21 mouse cellular contexts compared by ENCODE assay signal in genomic region chr5:80484676-80485075, GRCm38 (mm10).
DNase-seq lines count a peak whose midpoint lies in the region; ATAC-seq and TF ChIP-seq lines count a peak whose summit lies in the region.
"Had no signal": no experiment of that assay in that cellular context is flagged by ENCODE, and none has a peak within 500 bp of the region (broad histone marks: within the 10 kb centered on the region; RNA-seq: fewer than 3 reads in every experiment).

No protein-coding gene starts in this region.

- no peaks in the 10 kb centered on the region for H3K36me3 ChIP-seq in embryonic facial prominence, embryonic 14.5 days (ENCODE audit: control insufficient read depth, insufficient read depth, low read length)
- H3K36me3 ChIP-seq in embryonic facial prominence, embryonic 10.5 days (replicated peaks): no peaks in the 10 kb centered on the region
- no peaks in the 10 kb centered on the region for H3K36me3 ChIP-seq in hindbrain, embryonic 14.5 days (replicated peaks; ENCODE audit: control insufficient read depth, insufficient read depth)
- no peaks in the 10 kb centered on the region for H3K36me3 ChIP-seq in hindbrain, embryonic 13.5 days
- H3K36me3 ChIP-seq in midbrain, postnatal 0 days (ENCODE audit: insufficient read depth, low read length): no peaks in the 10 kb centered on the region
- no peaks in the 10 kb centered on the region for H3K36me3 ChIP-seq in midbrain, embryonic 10.5 days
- H3K36me3 ChIP-seq: embryonic facial prominence, embryonic 13.5 days; heart, embryonic 15.5 days had no signal

- WGBS in embryonic facial prominence, embryonic 14.5 days: 66% methylated on average over 3 of the region's 3 CpGs
- whole genome bisulfite sequencing in embryonic facial prominence, embryonic 10.5 days: 74% methylated on average over 3 of the region's 3 CpGs
- WGBS in hindbrain, embryonic 14.5 days: 15% methylated on average over 3 of the region's 3 CpGs
- WGBS in hindbrain, embryonic 13.5 days: 18% methylated on average over 3 of the region's 3 CpGs
- WGBS in midbrain, postnatal 0 days: 29% methylated on average over 3 of the region's 3 CpGs
- 57% methylated on average over 3 of the region's 3 CpGs for WGBS in midbrain, embryonic 10.5 days

- H3K4me2 ChIP-seq in embryonic facial prominence, embryonic 14.5 days (ENCODE audit: low read depth, low read length): no peak overlapping the region
- H3K4me2 ChIP-seq in hindbrain, embryonic 14.5 days (replicated peaks): no peak overlapping the region
- no peak overlapping the region for H3K4me2 ChIP-seq in hindbrain, embryonic 13.5 days
- H3K4me2 ChIP-seq in midbrain, postnatal 0 days (ENCODE audit: low read depth, low read length, poor library complexity, severe bottlenecking): no peak overlapping the region
- H3K4me2 ChIP-seq: embryonic facial prominence, embryonic 13.5 days; heart, embryonic 11.5 days; heart, embryonic 15.5 days had no signal

- H3K9me3 ChIP-seq in embryonic facial prominence, embryonic 14.5 days (ENCODE audit: control insufficient read depth, low read length): no peaks in the 10 kb centered on the region
- no peaks in the 10 kb centered on the region for H3K9me3 ChIP-seq in embryonic facial prominence, embryonic 10.5 days
- H3K9me3 ChIP-seq in hindbrain, embryonic 14.5 days (ENCODE audit: control insufficient read depth, low read length): no peaks in the 10 kb centered on the region
- no peaks in the 10 kb centered on the region for H3K9me3 ChIP-seq in hindbrain, embryonic 13.5 days
- no peaks in the 10 kb centered on the region for H3K9me3 ChIP-seq in midbrain, postnatal 0 days (ENCODE audit: low read length)
- no peaks in the 10 kb centered on the region for H3K9me3 ChIP-seq in midbrain, embryonic 10.5 days (replicated peaks)
- H3K9me3 ChIP-seq: embryonic facial prominence, embryonic 13.5 days; heart, embryonic 15.5 days had no signal

- no peaks in the 10 kb centered on the region for H3K4me1 ChIP-seq in embryonic facial prominence, embryonic 14.5 days (ENCODE audit: control insufficient read depth, insufficient read depth, low read length)
- H3K4me1 ChIP-seq in embryonic facial prominence, embryonic 10.5 days: no peaks in the 10 kb centered on the region
- no peaks in the 10 kb centered on the region for H3K4me1 ChIP-seq in hindbrain, embryonic 14.5 days (replicated peaks; ENCODE audit: control insufficient read depth, insufficient read depth, low read length)
- no peaks in the 10 kb centered on the region for H3K4me1 ChIP-seq in hindbrain, embryonic 13.5 days (replicated peaks)
- no peaks in the 10 kb centered on the region for H3K4me1 ChIP-seq in midbrain, postnatal 0 days (ENCODE audit: insufficient read depth, low read length)
- no peaks in the 10 kb centered on the region for H3K4me1 ChIP-seq in midbrain, embryonic 10.5 days
- H3K4me1 ChIP-seq: embryonic facial prominence, embryonic 13.5 days; heart, embryonic 15.5 days had no signal

- no peak overlapping the region for H3K9ac ChIP-seq in embryonic facial prominence, embryonic 14.5 days (ENCODE audit: low read depth, low read length)
- no peak overlapping the region for H3K9ac ChIP-seq in hindbrain, embryonic 14.5 days
- no peak overlapping the region for H3K9ac ChIP-seq in hindbrain, embryonic 13.5 days
- no peak overlapping the region for H3K9ac ChIP-seq in midbrain, postnatal 0 days (replicated peaks; ENCODE audit: low read length, poor library complexity, severe bottlenecking)
- H3K9ac ChIP-seq: embryonic facial prominence, embryonic 13.5 days; forebrain, postnatal 0 days; heart, embryonic 15.5 days had no signal

- no peak overlapping the region for H3K4me3 ChIP-seq in embryonic facial prominence, embryonic 14.5 days (ENCODE audit: low read depth, low read length)
- H3K4me3 ChIP-seq in embryonic facial prominence, embryonic 10.5 days: no peak overlapping the region
- no peak overlapping the region for H3K4me3 ChIP-seq in hindbrain, embryonic 14.5 days (replicated peaks; ENCODE audit: low read length)
- no peak overlapping the region for H3K4me3 ChIP-seq in hindbrain, embryonic 13.5 days
- H3K4me3 ChIP-seq in midbrain, postnatal 0 days (ENCODE audit: low read depth, low read length): no peak overlapping the region
- no peak overlapping the region for H3K4me3 ChIP-seq in midbrain, embryonic 10.5 days
- H3K4me3 ChIP-seq: embryonic facial prominence, embryonic 13.5 days; heart, adult 2 months; heart, embryonic 15.5 days had no signal

- TF ChIP-seq CTCF in midbrain, postnatal 0 days (IDR thresholded peaks at IDR 0.05): no peak

- no peak for ATAC-seq in embryonic facial prominence, embryonic 14.5 days (ENCODE audit: low read depth)
- ATAC-seq in hindbrain, embryonic 14.5 days (ENCODE audit: low FRiP score): no peak
- no peak for ATAC-seq in hindbrain, embryonic 13.5 days (ENCODE audit: low FRiP score)
- no peak for ATAC-seq in midbrain, postnatal 0 days (ENCODE audit: low FRiP score)
- ATAC-seq: activated CD4-positive, CD25-positive, alpha-beta regulatory T cell, adult 4 months; forebrain, postnatal 0 days; intestine, embryonic 16.5 days; Patski had no signal

- H3K27me3 ChIP-seq in embryonic facial prominence, embryonic 14.5 days (replicated peaks; ENCODE audit: control insufficient read depth, insufficient read depth, low read length): no peaks in the 10 kb centered on the region
- no peaks in the 10 kb centered on the region for H3K27me3 ChIP-seq in embryonic facial prominence, embryonic 10.5 days (replicated peaks; ENCODE audit: low read depth, poor library complexity, severe bottlenecking)
- H3K27me3 ChIP-seq in hindbrain, embryonic 14.5 days (ENCODE audit: control insufficient read depth, insufficient read depth, low read length): no peaks in the 10 kb centered on the region
- no peaks in the 10 kb centered on the region for H3K27me3 ChIP-seq in hindbrain, embryonic 13.5 days
- H3K27me3 ChIP-seq in midbrain, postnatal 0 days (ENCODE audit: insufficient read depth, low read length): no peaks in the 10 kb centered on the region
- H3K27me3 ChIP-seq in midbrain, embryonic 10.5 days (ENCODE audit: low read depth, poor library complexity, severe bottlenecking): no peaks in the 10 kb centered on the region
- H3K27me3 ChIP-seq: embryonic facial prominence, embryonic 13.5 days; heart, embryonic 15.5 days; Patski had no signal

- peak; percentile 2 for DNase-seq in embryonic facial prominence, embryonic 14.5 days (ENCODE audit: low spot score)
- DNase-seq in embryonic facial prominence, embryonic 10.5 days (ENCODE audit: low spot score): no peak
- peak; percentile 29 for DNase-seq in hindbrain, embryonic 14.5 days (ENCODE audit: low spot score)
- DNase-seq in midbrain, postnatal 0 days (ENCODE audit: low spot score): peak; percentile 9
- DNase-seq in midbrain, embryonic 10.5 days (ENCODE audit: low spot score): no peak
- no peak for DNase-seq in MN1 (ENCODE audit: low spot score)
- DNase-seq: adrenal gland, postnatal 14 days; cerebellum, adult 2 months; cerebellum, postnatal 10 days; embryo, embryonic 11 days; forebrain, postnatal 0 days; gastrocnemius, postnatal 14 days; heart, adult 2 months; heart, postnatal 14 days had no signal

- H3K27ac ChIP-seq in embryonic facial prominence, embryonic 14.5 days (replicated peaks; ENCODE audit: low read depth, low read length): no peak overlapping the region
- no peak overlapping the region for H3K27ac ChIP-seq in embryonic facial prominence, embryonic 10.5 days (replicated peaks)
- 0 out of 2 replicates have a peak overlapping the region, but pooled peaks have one; percentile 20 for H3K27ac ChIP-seq in hindbrain, embryonic 14.5 days
- H3K27ac ChIP-seq in hindbrain, embryonic 13.5 days: no peak overlapping the region
- H3K27ac ChIP-seq in midbrain, postnatal 0 days (ENCODE audit: low read depth, low read length): peak overlapping the region; percentile 32; the same call in 1 of the 2 replicates
- no peak overlapping the region for H3K27ac ChIP-seq in midbrain, embryonic 10.5 days (replicated peaks)
- H3K27ac ChIP-seq: embryonic facial prominence, embryonic 13.5 days; heart, adult 2 months; heart, embryonic 15.5 days had no signal

Comparison
In these comparisons a context has a peak if more than half of its experiments do, and no peak if none do; other contexts are left out.
1. DNase-seq: peak in embryonic facial prominence, embryonic 14.5 days (single experiment), hindbrain, embryonic 14.5 days (single experiment) and midbrain, postnatal 0 days (single experiment); none in embryonic facial prominence, embryonic 10.5 days (single experiment), midbrain, embryonic 10.5 days (single experiment) and MN1 (single experiment).
2. H3K27ac ChIP-seq: peak in hindbrain, embryonic 14.5 days (single experiment) and midbrain, postnatal 0 days (single experiment); none in embryonic facial prominence, embryonic 14.5 days (single experiment), embryonic facial prominence, embryonic 10.5 days (single experiment), hindbrain, embryonic 13.5 days (single experiment) and midbrain, embryonic 10.5 days (single experiment).